Mouse (Mus musculus): Measurements from ENCODE around the gene Mob3c. TPM values are rescaled to one million over a fixed set of nuclear protein-coding genes. Genes with fewer than 3 reads are reported as not detected.

Gene Mob3c
- total RNA-seq, 2 experiments from 2014 or later: 3.3 to 4.4 TPM

DNA sequence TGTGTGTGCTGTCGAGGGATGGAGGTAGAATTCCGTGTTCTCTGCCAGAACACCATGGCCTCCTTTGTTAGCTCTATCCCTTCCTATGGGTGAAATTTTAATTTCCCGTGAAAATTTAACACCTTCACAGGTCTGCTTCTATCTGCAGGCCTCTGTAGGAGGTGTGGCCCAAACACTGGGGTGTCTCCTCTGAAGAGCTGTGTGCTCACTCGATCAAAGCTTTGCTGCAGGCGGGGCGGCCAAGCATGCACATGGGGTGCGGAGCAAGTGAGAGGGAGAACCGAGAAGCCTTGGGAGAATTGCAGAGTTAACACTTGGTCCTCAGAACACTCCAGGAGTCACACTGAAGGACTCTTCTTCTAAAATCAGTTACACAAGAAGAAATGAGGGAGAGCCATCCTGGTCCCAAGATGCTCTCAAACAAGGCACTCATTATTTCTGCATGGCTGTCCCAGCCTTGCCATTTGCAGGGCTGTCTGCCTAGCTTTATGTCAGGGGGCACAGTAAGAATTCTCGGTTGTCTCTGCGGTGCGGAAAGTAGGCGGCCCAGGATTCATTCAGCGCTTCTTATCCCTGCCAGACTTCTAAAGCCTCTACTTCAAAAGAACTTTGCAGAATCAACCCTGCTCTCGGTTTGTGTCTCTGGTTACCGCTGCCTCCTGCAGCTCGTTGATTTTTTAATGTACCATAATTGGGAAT lies 41.8 kb downstream of the Mob3c start:
- DNase-seq (ENCODE audit: low spot score in 2 of 2): no peak
- intact Hi-C loops (cut with DNase I): no loop called here

DNA sequence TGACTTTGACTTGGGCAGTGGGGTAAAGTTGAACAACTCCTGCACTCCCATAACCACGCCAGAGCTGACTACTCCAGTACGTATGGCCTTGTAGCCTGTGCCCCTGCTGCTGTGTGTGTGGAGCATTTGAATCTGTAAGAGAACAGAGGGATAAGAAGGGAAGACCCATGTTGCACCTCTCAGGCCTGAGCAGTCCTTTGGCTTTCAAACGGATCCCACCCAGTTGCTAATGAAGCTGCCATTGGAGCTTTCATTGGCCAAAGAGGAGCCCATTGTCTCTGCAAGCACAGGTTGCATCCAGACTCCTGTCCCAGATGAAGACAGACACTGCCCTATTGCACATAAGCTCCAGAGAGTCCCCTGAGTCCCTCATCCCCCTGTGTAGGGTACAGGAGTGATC lies 45.3 kb downstream of the Mob3c start:
- intact Hi-C loops (cut with DNase I): no loop called here

DNA sequence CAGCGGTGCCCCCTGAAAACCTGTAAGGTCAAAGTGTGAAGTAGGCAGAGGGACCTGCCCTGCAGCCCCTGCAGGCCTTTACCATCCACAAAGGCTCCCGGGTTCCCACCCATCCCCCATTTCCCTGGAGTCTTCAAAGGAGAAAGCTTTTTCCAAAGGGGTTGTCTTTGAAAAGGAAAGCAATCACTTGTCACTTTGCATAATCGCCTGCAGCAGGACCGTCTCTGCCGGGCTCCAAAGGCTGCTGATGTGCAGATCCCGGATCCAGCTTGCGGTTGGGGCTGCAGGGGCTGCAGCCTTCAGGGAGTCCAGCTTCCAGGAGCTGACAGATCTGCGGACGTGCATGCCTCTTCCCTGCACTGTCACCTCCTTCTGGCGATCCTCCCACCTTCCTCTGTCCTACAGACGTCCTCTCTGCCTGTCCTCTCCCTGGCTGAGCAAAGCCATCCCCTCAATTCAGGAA lies 50.4 kb downstream of the Mob3c start:
- DNase-seq (ENCODE audit: low spot score in 2 of 2): no peak
- intact Hi-C loops (cut with DNase I): no loop called here

More for the DNA sequence above, 45.3 kb downstream of the Mob3c start:
- no peak for DNase-seq (ENCODE audit: low spot score in 2 of 2)

DNA sequence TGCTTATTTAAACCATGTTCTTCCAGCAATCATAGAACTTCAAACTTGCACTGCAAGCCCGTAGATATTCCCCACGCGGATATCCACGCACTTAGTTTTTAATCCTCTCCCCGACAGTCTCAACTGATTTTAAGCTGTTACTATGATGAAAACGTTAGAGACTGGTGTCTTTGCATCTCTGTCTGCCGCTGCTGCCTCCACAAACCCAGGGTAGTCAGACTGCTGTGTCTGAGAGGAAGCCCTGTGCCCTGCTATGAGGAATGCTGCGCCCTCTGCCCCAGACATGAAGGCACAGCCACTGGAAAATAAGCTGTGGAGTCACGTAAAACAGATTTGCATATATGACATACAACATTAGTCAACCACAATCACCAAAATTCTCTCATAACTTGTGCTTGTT lies 50.9 kb downstream of the Mob3c start:
- intact Hi-C loops (cut with DNase I): no loop called here
- no peak for DNase-seq (ENCODE audit: low spot score in 2 of 2)

DNA sequence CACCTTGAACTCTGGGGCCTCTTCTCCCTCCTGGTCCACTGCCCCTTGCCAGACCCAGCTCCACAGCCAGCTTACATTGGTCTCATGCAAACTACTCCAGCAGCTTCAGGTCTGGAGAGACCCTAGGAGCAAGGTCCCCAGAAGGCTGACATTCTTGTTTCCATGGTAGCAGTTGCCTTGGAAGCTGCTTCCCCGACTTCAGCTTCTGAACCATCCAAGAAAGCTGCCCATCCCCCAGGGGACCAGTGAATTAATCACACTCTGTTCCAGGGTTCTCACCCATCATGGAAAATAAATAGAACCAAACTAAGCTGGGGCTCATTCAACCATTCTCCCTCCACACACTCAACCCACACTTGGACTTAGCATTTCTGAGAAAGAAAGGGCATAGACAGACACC lies 53.3 kb downstream of the Mob3c start:
- peak; percentile 28 to 48 for DNase-seq (ENCODE audit: low spot score in 2 of 2)
- intact Hi-C loops (cut with DNase I): no loop called here

DNA sequence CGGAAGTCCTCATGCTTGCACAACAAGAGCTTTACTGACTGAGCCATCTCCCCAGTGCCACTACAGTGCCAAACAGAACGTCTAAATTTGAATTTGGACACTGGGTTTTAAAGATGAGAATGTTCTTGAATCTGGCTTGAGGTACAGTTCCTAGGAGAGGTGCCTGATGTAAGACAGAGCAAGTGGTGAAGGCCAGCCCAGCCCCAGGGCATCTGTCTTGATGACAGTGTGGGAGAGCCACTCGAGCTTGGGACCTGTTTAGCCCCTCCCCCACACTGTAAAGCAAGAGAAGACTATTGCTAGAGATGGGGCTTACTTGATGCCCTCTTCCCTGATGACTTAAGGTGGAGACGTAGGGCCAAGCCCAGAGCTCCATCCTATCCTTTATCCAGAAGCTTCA lies 54.3 kb downstream of the Mob3c start:
- intact Hi-C loops (cut with DNase I): no loop called here
- no peak for DNase-seq (ENCODE audit: low spot score in 2 of 2)

DNA sequence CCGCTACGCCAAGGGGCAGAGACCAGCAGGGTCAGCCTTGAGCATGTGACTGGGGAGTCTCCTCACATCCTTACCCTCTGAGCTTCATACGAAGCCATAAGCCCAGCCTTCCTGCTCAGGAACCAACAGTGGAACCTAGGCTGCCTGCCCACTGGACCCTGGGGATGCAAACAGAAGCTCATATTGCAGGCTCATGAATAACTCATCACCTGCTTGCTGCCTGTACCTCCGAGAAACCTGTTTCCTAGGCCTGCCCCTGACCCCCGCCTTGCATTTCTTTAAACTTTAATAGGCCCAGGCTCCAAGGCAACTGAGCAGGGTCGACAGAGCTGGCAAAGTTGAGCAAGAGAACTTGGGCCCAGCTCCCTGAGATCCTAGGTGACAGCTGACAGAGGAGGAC lies 56.1 kb downstream of the Mob3c start, which contains the start of gene Kncn:
Gene Kncn, plus strand, starts transcription at position 379 of the 400 bp plus-strand sequence.
- intact Hi-C loops (cut with DNase I): no loop called here
- no peak for DNase-seq (ENCODE audit: low spot score in 2 of 2)

Other genes starting within 250 kb of the Mob3c start
- not detected for gene Cyp4a32, start 227.1 kb upstream of the Mob3c start, total RNA-seq (2021)
- gene Cyp4b1, start 180.4 kb upstream of the Mob3c start, total RNA-seq (2021): 1 to 10 TPM; 2.2 to 2.6 TPM
- 10 to 100 TPM; 50.9 to 52.1 TPM for gene Efcab14, start 90.3 kb upstream of the Mob3c start, total RNA-seq (2021)
- not detected for gene Tex38, start 47.1 kb upstream of the Mob3c start, total RNA-seq (2021)
- 10 to 100 TPM; 53.1 to 63.6 TPM for gene Atpaf1, start 43.3 kb upstream of the Mob3c start, total RNA-seq (2021)
- gene Mknk1, start 11.1 kb downstream of the Mob3c start, total RNA-seq (2021): 10 to 100 TPM; 33.1 to 38.6 TPM
- gene Kncn, start 56.3 kb downstream of the Mob3c start, total RNA-seq (2021): under 1 TPM; 0.21 to 0.23 TPM
- gene 6430628N08Rik, start 62.6 kb downstream of the Mob3c start, total RNA-seq (2021): under 1 TPM; 0.27 to 0.37 TPM
- gene Dmbx1, start 111.8 kb downstream of the Mob3c start, total RNA-seq (2021): not detected
- gene Faah, start 189.8 kb downstream of the Mob3c start, total RNA-seq (2021): 10 to 100 TPM; 88.4 to 89.8 TPM
- gene Nsun4, start 225.8 kb downstream of the Mob3c start, total RNA-seq (2021): 10 to 100 TPM; 10.7 to 11.4 TPM
- gene Uqcrh, start 247.0 kb downstream of the Mob3c start, total RNA-seq (2021): 100 to 1,000 TPM; 444 to 446 TPM
- 10 to 100 TPM; 45.3 to 47.7 TPM for gene Lrrc41, start 247.2 kb downstream of the Mob3c start, total RNA-seq (2021)